Mouse (Mus musculus) lung, adult 2 months (tissue): ENCODE measurements around the gene Arhgap8.

Experiments
- CTCF ChIP-seq: fragments of 200-500 bp; IDR thresholded peaks from 2 replicates; pipeline ENCODE4 v1.5.1; 2011; ENCODE audit warnings: mild to moderate bottlenecking, low read length, control low read depth; ENCODE audit not compliant: insufficient read depth
- POLR2A ChIP-seq: fragments of 200-500 bp; IDR thresholded peaks from 2 replicates; pipeline ENCODE4 v1.6.1; 2011; ENCODE audit warnings: low read depth, mild to moderate bottlenecking, control low read depth, low read length, borderline replicate concordance; ENCODE audit errors: extremely low read depth

- TF ChIP-seq POLR2A (no peak), CTCF (no peak)
Observed at GRCm38 (mm10) chr15:84730893-84731292, 11.0 kb downstream of the Arhgap8 start.
